Mouse (Mus musculus) neural tube, embryonic 10.5 days (tissue): Measurements from ENCODE around the gene Tmem123.

Experiments
- DNase-seq: peaks from one replicate; pipeline ENCODE4 v3.0.0-alpha.2; 2017; ENCODE audit warnings: low spot score; ENCODE audit errors: extremely low spot score

Tmem123 gene

GRCm38 (mm10) chr9:7824916-7825315 lies 61.1 kb downstream of the Tmem123 start:
- DNase-seq = no peak

GRCm38 (mm10) chr9:7828706-7829105 lies 64.9 kb downstream of the Tmem123 start:
- no peak for DNase-seq

GRCm38 (mm10) chr9:7829531-7830528 lies 66.0 kb downstream of the Tmem123 start:
- peak; percentile 6 for DNase-seq

- no peak for DNase-seq
These were observed 69.6 kb downstream of the Tmem123 start for GRCm38 (mm10) chr9:7833421-7833820.

GRCm38 (mm10) chr9:7835302-7835701 lies 71.5 kb downstream of the Tmem123 start:
- no peak for DNase-seq

GRCm38 (mm10) chr9:7836331-7836730 lies 72.5 kb downstream of the Tmem123 start:
- DNase-seq = no peak

- peak; percentile 96 for DNase-seq
These were observed 73.3 kb downstream of the Tmem123 start, which contains the start of gene Birc2 for GRCm38 (mm10) chr9:7836905-7837805. TSS of gene Birc2 (minus strand) at chr9:7837064.

GRCm38 (mm10) chr9:7837806-7838440 lies 74.1 kb downstream of the Tmem123 start:
- peak; percentile 57 for DNase-seq

- DNase-seq = no peak
These were observed 77.4 kb downstream of the Tmem123 start for GRCm38 (mm10) chr9:7841221-7841620.
